Mouse (Mus musculus) layer of hippocampus, adult 11-12 months (tissue): ENCODE data around the gene Myh11.
A peak's percentile ranks its signal among the peaks of the same experiment; 100 is the strongest.

Experiments
- DNase-seq: peaks from one replicate; pipeline ENCODE4 v3.0.0; 2022; ENCODE audit warnings: low spot score

Gene Myh11

GRCm38 (mm10) chr16:14291223-14291622 lies at the start of gene Myh11:
Gene Myh11, minus strand, starts transcription at chr16:14291372.
- peak; percentile 13 for DNase-seq

- no peak for DNase-seq
Measured at GRCm38 (mm10) chr16:14328156-14328555, 37.0 kb upstream of the Myh11 start.

- DNase-seq = no peak
Measured at GRCm38 (mm10) chr16:14320494-14320893, 29.3 kb upstream of the Myh11 start.

- no peak for DNase-seq
Measured at GRCm38 (mm10) chr16:14319681-14320080, 28.5 kb upstream of the Myh11 start.

- DNase-seq = peak; percentile 98
Measured at GRCm38 (mm10) chr16:14316884-14317876, 26.0 kb upstream of the Myh11 start, which contains the start of gene Fopnl. Gene Fopnl, minus strand, starts transcription at chr16:14317405.

GRCm38 (mm10) chr16:14312914-14313313 lies 21.7 kb upstream of the Myh11 start:
- DNase-seq = no peak

GRCm38 (mm10) chr16:14311371-14311770 lies 20.2 kb upstream of the Myh11 start:
- DNase-seq = no peak

- no peak for DNase-seq
Measured at GRCm38 (mm10) chr16:14309833-14310232, 18.7 kb upstream of the Myh11 start.

GRCm38 (mm10) chr16:14308245-14309073 lies 17.3 kb upstream of the Myh11 start:
- no peak for DNase-seq

GRCm38 (mm10) chr16:14307373-14307772 lies 16.2 kb upstream of the Myh11 start:
- DNase-seq = no peak

- DNase-seq = no peak
Measured at GRCm38 (mm10) chr16:14306451-14306850, 15.3 kb upstream of the Myh11 start.

GRCm38 (mm10) chr16:14304791-14305190 lies 13.6 kb upstream of the Myh11 start:
- no peak for DNase-seq

- no peak for DNase-seq
Measured at GRCm38 (mm10) chr16:14303676-14304075, 12.5 kb upstream of the Myh11 start.

- no peak for DNase-seq
Measured at GRCm38 (mm10) chr16:14303148-14303547, 12.0 kb upstream of the Myh11 start.

GRCm38 (mm10) chr16:14298461-14298860 lies 7.3 kb upstream of the Myh11 start:
- DNase-seq = no peak

GRCm38 (mm10) chr16:14297746-14298145 lies 6.6 kb upstream of the Myh11 start:
- DNase-seq = no peak

- no peak for DNase-seq
Measured at GRCm38 (mm10) chr16:14297137-14297536, 6.0 kb upstream of the Myh11 start.

- DNase-seq = no peak
Measured at GRCm38 (mm10) chr16:14296544-14297124, 5.5 kb upstream of the Myh11 start.

- DNase-seq = no peak
Measured at GRCm38 (mm10) chr16:14295291-14295690, 4.1 kb upstream of the Myh11 start.

GRCm38 (mm10) chr16:14292205-14293199 lies 1.3 kb upstream of the Myh11 start:
- no peak for DNase-seq

GRCm38 (mm10) chr16:14272374-14272965 lies 18.7 kb downstream of the Myh11 start:
- DNase-seq = no peak
